Mouse (Mus musculus) left cerebral cortex, adult 9 months (tissue): ENCODE measurements around the gene Orm1.

Experiments
- DNase-seq, 2 experiments: peaks; one replicate each; pipeline ENCODE4 v3.0.0; 2022; ENCODE audit warnings: low spot score in 2 of 2

The Orm1 gene

DNA sequence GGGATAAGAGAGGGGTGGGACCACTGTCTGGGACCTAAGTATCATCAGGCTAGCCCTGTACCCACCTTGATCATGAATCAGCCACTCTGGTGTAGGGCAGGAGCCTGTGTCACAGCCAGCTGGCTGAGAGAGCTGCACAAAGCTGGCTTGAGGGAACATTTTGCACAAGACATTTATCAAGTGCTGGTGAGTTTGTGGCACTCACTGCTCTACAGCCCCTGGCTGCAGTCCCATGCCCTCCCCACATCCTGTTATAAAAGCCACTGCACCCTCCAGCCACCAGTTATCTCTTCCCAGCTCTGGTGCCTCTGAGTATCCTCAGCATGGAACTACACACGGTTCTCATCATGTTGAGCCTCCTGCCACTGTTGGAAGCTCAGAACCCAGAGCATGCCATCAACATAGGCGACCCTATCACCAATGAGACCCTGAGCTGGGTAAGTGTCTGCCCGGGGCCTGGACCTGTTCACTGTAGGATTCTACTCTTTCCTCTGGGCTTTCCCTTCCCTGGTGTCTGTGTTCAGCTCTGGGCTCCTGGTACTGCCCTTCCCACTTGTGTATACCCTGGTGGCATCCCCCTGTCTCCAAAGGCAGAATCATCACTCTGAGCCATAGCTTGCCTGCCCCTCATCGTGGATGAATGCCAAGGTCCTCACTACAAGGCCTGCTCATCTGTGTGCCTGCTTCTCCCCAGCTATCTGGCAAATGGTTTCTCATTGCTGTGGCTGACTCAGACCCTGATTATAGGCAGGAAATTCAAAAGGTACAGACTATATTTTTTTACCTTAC lies 11.7 kb downstream of the Orm1 start, which contains the start of gene Orm3:
TSS of gene Orm3 (plus strand) at position 286 of the 789 bp plus-strand sequence.
- DNase-seq, result no peak

DNA sequence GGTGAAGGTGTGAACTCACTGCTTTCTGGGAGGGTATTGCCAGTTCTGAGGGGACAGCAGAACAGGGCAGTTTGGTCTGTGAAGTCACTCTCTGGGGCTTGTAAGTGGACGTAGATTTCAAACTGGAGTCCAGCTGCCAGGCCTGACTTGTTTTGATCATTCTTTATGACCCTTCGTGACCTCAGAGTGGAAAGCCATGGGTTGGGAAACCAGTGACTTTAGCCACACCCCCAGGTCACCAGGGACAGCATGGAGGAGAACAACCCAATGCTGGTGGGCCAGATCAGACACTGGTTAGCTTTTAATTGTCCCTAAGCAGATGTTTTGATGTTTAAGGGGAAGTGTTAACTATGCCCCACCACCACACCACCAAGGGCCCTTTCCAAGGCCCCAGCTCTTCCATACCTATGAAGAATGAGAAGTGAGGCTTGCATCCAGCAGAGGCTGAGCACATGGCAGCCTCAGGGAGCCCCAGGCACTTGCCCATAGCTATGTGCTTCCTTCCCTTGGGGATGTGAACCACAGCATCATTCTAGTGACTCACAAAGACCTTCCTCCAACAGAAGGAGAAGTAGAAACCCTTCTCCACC lies 12.7 kb downstream of the Orm1 start:
- DNase-seq, result no peak

DNA sequence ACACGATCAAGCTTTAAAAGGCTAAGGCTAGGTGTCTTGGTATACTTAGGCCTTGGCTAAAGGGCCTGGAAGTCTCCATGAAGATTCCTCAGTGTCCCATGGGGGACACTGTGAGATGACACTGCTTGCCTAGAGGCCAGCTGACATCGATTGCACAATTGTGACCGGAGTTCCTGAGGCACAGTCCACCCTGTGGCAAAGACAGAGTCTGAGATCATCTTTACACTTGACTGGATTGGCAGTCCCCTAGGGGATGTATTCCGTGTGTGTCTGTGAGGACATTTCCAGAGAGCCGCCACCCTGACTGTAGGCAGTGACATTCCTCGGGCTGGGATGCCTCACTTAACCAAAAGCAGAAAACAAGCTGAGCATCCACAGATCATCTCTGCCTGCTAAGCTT lies 15.5 kb downstream of the Orm1 start:
- DNase-seq, result no peak

DNA sequence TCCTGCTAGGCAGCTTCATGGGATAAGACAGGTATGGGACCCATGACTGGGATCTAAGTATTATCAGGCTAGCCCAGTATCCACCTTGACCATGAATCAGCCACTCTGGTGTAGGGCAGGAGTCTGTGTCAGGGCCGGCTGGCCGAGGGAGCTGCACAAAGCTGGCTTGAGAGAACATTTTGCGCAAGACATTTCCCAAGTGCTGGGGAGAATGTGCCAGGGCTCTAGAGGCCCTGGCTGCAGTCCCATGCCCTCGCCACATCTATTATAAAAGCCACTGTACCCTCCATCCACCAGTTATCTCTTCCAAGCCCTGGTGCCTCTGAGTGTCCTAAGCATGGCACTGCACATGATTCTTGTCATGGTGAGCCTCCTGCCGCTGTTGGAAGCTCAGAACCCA lies 17.8 kb downstream of the Orm1 start, which contains the start of gene Orm2:
TSS of gene Orm2 (plus strand) at position 300 of the 400 bp plus-strand sequence.
- no peak for DNase-seq

DNA sequence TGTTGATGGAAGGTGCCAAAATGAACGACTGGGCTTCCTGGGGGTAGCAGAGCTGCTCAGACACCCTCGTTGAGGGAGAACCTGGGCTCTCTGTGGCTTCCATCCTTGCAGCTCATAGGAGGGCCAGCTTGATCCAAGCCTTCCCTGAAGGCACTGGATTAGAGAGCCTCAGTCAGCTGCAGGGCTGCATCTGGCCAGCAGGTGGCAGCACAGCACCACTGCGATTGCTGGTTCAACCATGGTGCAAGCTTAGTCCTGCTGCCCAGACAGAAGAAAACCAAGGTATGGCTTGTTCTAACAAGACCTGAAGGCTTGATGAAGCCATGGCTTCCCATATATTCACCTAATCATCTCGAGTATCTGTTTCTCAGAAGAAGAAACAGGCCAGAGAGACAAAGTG lies 24.2 kb downstream of the Orm1 start:
- DNase-seq, result peak; percentile 19 to 93

DNA sequence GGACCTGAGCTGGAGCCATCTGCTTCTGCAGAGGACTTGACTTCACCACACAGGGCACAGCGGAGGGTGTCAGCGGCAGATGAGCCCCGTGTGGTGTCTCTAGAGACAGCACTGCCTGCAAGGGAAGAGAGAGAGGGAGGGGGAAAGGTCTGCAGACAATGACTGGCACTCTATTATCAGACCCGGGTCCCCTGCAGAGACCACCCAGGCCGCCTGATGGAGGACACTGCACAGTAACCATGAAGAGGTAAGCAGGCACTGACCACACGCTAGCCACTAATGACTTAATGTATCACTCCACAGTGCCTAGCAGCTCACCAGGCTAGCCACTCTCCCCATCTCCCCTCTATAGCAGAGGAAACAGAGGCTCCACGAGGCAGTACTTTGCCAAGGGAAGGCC lies 26.5 kb downstream of the Orm1 start:
- no peak for DNase-seq

DNA sequence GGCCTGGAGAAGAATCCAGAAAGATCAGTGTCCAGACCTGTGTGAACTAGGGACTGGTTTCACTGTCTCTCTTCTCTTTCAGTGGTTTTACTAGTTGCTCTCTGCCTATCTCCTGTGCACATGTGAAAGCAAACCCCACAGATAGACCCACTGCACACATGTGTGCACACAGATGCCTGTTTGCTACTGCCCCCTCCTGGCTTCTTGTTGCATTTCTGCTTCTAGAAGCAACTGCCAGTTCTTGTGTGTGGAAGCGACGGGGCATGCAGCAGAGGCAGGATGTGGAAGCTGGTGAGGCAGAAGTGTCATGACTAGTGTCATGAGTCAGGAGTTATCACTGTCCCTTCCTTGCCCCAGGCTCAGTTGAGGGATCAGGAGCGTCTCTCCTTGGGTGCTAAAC lies 27.5 kb downstream of the Orm1 start:
- no peak for DNase-seq

DNA sequence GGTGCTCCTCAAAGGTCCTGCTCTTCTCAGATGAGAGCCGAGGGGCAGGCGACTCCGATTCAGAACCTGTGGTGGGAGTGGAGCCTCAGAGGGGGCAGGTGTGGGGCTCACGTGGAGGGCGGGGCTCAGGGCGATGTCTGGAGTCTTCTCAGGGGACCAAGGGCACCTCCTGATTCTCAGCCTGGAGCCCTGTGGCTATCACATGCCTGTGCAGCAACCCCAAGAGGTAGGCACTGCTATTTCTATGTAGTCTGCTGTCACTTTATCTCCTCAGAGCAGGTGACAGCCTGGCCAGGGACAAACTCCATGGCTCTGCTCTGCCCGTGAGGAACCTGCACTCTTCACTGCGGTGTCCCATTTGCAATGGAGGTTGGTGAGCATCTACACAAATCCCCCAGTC lies 29.0 kb downstream of the Orm1 start:
- no peak for DNase-seq

DNA sequence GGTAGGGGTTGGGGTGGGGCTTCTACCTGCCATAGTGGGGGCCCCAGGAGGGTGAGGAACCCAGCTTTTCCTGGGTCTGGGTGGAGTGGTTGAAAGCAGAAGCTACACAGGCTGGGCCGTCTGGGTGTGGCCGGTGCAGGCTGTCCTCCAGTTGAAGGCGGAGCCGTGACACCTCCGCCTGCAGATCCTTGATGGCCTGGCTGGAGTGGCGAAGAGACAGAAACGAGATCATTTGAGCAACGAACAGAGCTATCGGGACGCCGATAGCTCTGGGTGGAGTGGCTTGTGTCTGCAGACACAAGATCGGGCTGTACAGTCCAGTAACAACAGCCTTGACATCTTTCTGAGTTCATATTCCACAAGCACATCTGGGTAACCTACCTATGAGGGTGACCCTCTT lies 30.0 kb downstream of the Orm1 start:
- DNase-seq, result no peak

DNA sequence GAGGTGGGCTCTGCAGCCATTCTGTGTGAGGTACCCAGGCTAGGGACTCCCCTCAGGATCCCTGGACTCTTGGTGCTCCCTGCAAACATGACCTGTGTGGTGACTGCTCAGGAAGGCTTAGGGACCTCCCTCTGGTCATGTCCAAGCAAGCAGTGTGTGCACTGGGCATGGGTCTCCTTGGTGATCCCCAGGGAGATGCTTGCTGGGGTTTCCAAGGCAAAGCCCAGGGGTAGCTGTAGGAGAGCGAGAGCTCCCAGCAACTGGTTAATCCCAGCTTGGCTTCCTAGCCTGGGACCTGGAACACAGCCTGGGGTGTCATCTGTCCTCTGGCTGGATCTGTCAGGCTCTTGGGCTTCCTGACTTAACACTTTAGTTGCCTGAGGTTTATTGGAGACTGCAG lies 31.0 kb downstream of the Orm1 start:
- no peak for DNase-seq

DNA sequence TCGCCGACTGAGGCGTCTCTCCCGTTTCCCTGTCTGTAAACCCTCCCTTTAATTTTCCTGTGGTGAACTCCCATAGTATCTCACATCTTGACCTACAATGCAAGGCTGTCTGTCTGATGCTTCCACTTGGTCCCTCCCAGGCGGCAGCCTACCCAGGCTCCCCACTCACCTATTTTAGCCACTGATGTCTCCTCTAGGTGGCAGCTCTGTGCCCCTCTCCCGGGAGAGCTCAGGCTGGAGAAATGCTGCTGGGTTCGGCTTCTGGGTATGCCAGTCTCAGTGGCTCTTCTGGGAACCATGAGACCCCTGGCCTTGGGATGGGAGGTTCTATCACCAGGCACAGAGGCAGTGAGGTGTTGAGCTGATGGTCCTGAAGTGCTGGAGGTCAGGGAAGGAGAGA lies 33.1 kb downstream of the Orm1 start:
- no peak for DNase-seq

DNA sequence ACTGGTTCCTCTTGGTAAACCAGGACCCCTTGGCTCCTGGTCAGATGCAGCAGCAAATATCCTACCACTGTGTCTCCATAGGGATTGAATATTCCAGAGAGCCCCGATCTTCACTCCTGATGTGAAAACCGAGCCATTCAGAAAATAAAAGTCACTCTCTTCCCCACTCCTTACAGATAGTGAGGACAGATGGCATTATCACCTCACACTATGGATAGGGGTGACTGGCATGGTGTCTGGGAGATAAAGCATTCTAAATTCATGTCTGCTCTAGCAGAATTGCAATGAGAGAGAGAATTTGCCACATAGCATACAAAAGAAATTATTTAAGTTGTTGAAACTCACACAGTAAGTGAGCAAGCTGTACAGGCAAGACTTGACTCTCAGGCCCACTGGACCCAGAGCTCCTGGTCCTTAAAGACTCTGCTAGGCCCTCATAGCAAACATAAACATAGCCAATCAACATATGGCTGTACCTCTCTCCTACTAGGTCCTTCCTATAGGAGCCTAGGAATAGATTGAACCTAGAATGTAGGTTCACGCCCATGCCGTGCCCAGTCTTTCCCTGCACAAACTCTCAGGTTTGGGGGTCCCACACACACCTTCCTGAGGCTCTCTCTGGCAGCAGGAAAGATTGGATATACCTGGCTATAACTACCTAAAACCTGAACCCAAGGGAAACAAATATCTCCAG lies 38.5 kb downstream of the Orm1 start:
- no peak for DNase-seq

DNA sequence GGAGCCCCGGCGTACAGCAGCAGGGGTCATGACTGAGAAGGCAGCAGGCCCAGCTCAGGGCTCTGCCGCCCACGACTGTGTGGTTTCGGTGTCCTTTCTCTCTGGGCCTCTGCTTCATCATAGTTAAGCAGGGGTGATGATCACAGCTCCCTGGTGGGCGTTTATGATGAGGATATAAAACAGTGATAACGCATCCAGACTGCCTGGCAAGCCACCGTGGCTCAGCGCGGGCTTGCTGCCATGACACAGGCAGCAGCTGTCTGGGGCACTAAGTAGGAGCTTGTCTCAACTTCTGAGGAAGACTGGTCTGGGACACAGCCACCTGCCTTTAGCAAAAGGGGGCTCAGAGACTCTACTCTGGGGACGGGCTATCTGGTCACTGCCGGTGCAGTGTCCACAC lies 39.1 kb downstream of the Orm1 start:
- no peak for DNase-seq

DNA sequence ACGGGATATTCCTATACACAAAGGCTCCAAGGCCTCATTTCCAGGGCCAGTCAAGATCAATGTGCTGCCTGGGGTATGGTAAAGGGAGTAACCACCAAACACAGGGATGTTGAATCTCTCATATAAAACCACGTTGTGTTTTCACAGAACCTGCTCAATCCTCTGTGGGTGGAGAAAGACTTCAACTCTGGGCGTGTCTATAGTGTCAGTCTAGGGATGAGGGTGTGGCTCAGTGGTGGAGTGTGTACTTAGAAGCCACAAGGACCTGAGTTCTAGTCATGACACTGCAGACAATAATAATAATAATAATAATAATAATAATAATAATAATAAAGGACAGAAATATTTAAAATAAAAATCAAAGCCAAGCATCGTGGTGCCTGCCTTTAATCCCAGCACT lies 39.9 kb downstream of the Orm1 start:
- DNase-seq, result no peak

DNA sequence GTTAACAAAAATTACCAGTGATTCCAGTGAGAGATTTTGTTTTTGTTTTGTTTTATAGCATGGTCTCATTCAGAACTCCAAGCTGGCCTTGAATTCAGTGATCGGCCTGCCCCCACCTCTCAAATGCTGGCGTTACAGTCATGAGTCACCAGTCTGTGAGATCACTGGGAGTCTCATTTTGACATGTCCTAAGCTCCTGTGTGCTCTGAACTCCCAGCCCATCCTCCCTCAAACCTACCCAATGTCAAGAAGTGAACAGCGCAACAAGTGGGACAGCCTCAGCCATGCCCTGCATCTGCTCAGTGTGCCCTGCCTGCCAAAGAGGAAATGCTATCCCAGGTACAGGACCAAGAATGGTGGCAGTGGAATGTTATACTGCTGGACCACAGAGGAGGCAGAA lies 40.9 kb downstream of the Orm1 start:
- no peak for DNase-seq

DNA sequence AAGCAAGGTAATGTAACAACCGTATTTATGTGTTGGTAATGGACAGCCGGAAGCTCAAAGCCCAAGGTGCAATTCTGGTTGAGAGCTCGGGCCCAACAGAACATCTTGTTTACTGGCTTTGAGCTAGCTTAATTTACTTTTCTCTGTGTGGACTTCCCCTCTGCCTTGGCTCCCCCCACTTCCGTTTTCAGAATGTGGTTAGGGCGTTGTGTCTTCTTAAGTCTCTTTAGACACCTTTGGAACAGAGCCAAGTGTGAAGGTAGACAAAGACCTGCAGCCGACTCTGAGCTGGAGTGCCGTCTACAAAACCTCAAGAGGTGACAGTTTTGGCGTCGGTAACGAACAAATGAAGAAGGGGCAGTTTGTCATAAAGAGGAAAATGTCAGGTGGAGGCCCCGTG lies 41.4 kb downstream of the Orm1 start:
- DNase-seq, result no peak

DNA sequence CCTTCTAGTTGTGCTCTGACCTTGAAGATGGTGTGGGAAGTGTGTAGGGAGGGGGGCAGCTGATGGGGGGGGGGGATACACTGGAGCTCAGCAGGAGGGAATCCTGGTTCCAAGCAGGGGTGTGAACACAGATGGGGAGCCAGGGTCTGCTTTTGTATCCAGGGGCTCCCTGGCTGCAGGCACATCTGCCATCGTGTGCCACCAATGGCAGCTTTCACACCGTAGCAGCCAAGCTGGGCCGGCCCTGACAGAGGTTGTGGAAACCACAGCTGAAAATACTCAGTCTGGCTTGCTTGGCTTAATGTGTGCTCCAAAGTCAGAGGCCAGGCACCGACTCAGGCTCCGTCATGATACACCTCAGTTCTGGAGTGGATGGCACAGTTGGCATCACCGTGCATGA lies 43.7 kb downstream of the Orm1 start:
- DNase-seq, result no peak

DNA sequence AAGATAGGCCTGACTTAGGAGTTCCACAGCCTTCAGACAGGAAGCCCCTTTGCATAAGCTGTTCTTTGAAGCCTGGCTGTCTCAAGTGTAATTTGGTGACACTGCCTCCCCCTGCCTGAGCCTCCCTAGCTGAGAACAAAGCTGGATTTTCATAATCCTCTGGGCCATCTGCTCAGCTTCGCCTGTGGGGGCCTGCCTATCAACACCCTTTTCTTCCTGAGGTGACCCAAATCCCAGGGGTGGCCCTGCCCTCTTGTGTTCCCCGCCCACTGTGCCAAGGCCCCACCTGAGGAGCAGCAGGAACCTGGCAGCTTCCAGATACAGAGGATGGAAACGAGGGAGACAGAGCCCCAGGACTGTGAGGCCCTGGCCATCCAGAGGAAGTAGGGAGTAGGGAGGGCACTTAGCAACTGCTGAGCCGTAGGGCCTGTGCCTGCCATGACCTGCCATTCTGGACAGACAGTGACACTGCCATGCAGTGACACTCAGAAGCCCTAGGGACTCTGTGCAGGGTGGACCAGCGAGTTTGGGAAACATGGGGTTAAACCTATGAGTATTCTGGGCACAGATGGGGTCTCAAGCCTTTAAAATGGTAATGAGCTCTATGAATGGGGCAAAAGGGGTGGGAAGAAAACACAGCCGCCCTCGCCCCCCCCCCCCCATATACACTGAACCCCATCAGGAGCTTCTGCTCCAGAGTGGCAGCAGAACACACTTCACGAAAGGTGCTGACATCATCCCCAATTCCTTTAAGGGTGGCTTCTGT lies 44.9 kb downstream of the Orm1 start:
- no peak for DNase-seq

DNA sequence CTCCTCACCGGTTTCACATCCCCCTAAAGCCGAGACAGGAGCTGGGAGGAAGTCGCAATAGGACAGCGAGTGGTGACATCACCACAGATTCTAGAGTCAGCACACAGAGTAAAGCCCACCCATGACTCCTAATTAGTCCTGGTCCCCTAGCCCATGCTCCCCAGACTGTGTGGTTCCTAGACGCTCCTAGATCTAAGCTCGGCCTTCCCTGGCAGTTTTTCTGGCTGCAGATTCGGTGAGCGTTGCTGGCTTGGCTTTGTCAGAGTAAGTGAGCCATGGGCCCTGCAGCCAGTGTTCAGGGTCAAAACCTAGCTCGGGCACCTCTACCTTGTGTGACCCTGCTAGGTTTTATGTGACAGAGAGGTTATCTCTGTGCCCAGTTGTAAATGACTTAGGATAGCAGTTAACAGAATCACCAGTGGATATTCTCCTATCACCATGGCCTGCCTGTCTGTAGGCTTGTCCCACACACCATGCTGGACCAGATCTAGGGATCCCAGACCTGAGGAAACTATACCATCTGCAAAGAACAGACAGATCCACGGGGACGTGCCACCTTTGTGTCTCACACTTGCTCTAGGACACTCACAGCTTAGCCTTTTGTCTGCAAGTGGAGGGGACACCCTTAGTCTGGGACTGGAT lies 45.6 kb downstream of the Orm1 start:
- no peak for DNase-seq

DNA sequence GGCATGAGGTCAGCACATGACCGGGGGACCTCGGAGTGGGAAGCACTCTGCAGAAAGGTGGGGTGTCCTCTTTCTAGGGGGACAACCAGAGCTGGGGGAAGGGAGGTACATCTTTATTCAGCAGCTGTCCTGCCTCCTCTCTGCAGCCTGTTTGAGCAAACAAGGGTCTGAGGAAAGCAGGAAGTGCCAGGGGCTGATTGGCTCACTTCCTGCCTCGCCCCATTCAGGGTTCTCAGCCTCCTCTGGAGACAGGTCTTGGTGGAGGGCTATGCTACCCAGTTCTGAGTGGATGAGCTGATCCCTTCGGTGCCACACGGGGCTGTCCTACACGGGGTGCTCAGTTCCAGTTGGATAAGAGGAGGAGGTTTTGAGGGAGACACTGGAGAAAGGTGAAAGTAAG lies 47.0 kb downstream of the Orm1 start:
- DNase-seq, result no peak
